Mouse (Mus musculus) neural tube, embryonic 15.5 days (tissue): ENCODE measurements around the gene Mtpn. TPM values are rescaled to one million over a fixed set of nuclear protein-coding genes. Genes with fewer than 3 reads are reported as not detected.

Source experiments
- ATAC-seq: fragments of 200-750 bp; cut with Nextera tagmentation; 2 replicates; pipeline ENCODE4 v1.8.0; 2017; ENCODE audit warnings: mild to moderate bottlenecking, moderate TSS enrichment, moderate library complexity; ENCODE audit not compliant: low FRiP score
- H3K27ac ChIP-seq: fragments of 300-500 bp; sonication (generic); replicated peaks from 2 replicates; pipeline ENCODE4 v1.5.1; 2015; ENCODE audit warnings: mild to moderate bottlenecking, inconsistent platforms
- H3K27me3 ChIP-seq: fragments of 300-500 bp; sonication (generic); replicated peaks from 2 replicates; pipeline ENCODE4 v1.6.1; 2015; ENCODE audit warnings: inconsistent platforms
- H3K36me3 ChIP-seq: fragments of 300-500 bp; sonication (generic); 2 replicates; pipeline ENCODE4 v1.6.1; 2015; ENCODE audit warnings: inconsistent platforms
- H3K4me1 ChIP-seq: fragments of 300-500 bp; sonication (generic); 2 replicates; pipeline ENCODE4 v1.6.1; 2015; ENCODE audit warnings: inconsistent platforms
- H3K4me2 ChIP-seq: fragments of 300-500 bp; sonication (generic); 2 replicates; pipeline ENCODE4 v1.6.1; 2015; ENCODE audit warnings: inconsistent platforms, mild to moderate bottlenecking, moderate library complexity
- H3K4me3 ChIP-seq: fragments of 300-500 bp; sonication (generic); replicated peaks from 2 replicates; pipeline ENCODE4 v1.5.1; 2015; ENCODE audit warnings: mild to moderate bottlenecking, inconsistent platforms
- H3K9ac ChIP-seq: fragments of 300-500 bp; sonication (generic); replicated peaks from 2 replicates; pipeline ENCODE4 v1.6.1; 2015; ENCODE audit warnings: mild to moderate bottlenecking, inconsistent platforms
- H3K9me3 ChIP-seq: fragments of 300-500 bp; sonication (generic); replicated peaks from 2 replicates; pipeline ENCODE4 v1.6.1; 2016; ENCODE audit warnings: inconsistent platforms
- WGBS: fragments of 180-500 bp; shearing (Covaris S2); methylation state at CpG from one replicate; pipeline ENCODE4 v1.1.7; 2015; ENCODE audit warnings: mixed read lengths; 5-methylcytosine and 5-hydroxymethylcytosine counted together
- polyA plus RNA-seq: library from polyadenylated mRNA; unstranded; fragments of >200 nt; fragmentation: Nextera tagmentation; extraction: Ambion mirVana; gene quantifications from 2 replicates; pipeline ENCODE4 v1.2.1, GENCODE M21; 2015

Mtpn gene
- 187 and 195 TPM in 2 replicates for polyA plus RNA-seq

- H3K36me3 ChIP-seq: no peaks in the 10 kb centered on the region
- H3K27me3 ChIP-seq: no peaks in the 10 kb centered on the region
- H3K4me1 ChIP-seq: peaks cover 14% of the 10 kb centered on the region
- no peaks in the 10 kb centered on the region for H3K9me3 ChIP-seq
- peak within 1 kb of the TSS; percentile 98 for H3K9ac ChIP-seq
- H3K4me3 ChIP-seq: peak within 1 kb of the TSS; percentile 99
- ATAC-seq: peak; percentile 100
- under 1% methylated on average over 61 of the region's 61 CpGs for WGBS
- peak within 1 kb of the TSS; percentile 82 for H3K4me2 ChIP-seq
- H3K27ac ChIP-seq: peak within 1 kb of the TSS; percentile 85
Observed at GRCm38 (mm10) chr6:35539304-35540009, at the start of gene Mtpn. TSS of gene Mtpn (minus strand) at chr6:35539888.

GRCm38 (mm10) chr6:35568731-35569130 is 29.0 kb upstream of the Mtpn start:
- Histone ChIP-seq H3K36me3 (no peaks in the 10 kb centered on the region), H3K27me3 (no peaks in the 10 kb centered on the region), H3K4me2 (no peak overlapping the region), H3K27ac (no peak overlapping the region), H3K4me3 (no peak overlapping the region), H3K9ac (no peak overlapping the region), H3K4me1 (no peaks in the 10 kb centered on the region), H3K9me3 (no peaks in the 10 kb centered on the region)
- ATAC-seq: no peak

GRCm38 (mm10) chr6:35567755-35568154 is 28.1 kb upstream of the Mtpn start:
- Histone ChIP-seq H3K4me3 (no peak overlapping the region), H3K9ac (no peak overlapping the region), H3K4me2 (no peak overlapping the region), H3K27me3 (no peaks in the 10 kb centered on the region), H3K36me3 (no peaks in the 10 kb centered on the region), H3K9me3 (no peaks in the 10 kb centered on the region), H3K27ac (no peak overlapping the region), H3K4me1 (no peaks in the 10 kb centered on the region)
- ATAC-seq: no peak

GRCm38 (mm10) chr6:35559950-35560349 is 20.3 kb upstream of the Mtpn start:
- Histone ChIP-seq H3K36me3 (no peaks in the 10 kb centered on the region), H3K9me3 (no peaks in the 10 kb centered on the region), H3K4me2 (no peak overlapping the region), H3K27me3 (no peaks in the 10 kb centered on the region), H3K9ac (no peak overlapping the region), H3K27ac (no peak overlapping the region), H3K4me1 (no peaks in the 10 kb centered on the region), H3K4me3 (no peak overlapping the region)
- 60% methylated on average over 2 of the region's 2 CpGs for WGBS
- ATAC-seq: no peak

GRCm38 (mm10) chr6:35544352-35544751 is 4.7 kb upstream of the Mtpn start:
- H3K9me3 ChIP-seq: peaks cover 4% of the 10 kb centered on the region; the same call in 1 of the 2 replicates
- H3K4me3 ChIP-seq: no peak overlapping the region
- H3K4me1 ChIP-seq: no peaks in the 10 kb centered on the region
- no peaks in the 10 kb centered on the region for H3K36me3 ChIP-seq
- no peak overlapping the region for H3K27ac ChIP-seq
- ATAC-seq: no peak
- H3K4me2 ChIP-seq: no peak overlapping the region
- no peaks in the 10 kb centered on the region for H3K27me3 ChIP-seq
- H3K9ac ChIP-seq: no peak overlapping the region

GRCm38 (mm10) chr6:35542656-35543400 is 3.1 kb upstream of the Mtpn start:
- H3K27me3 ChIP-seq: no peaks in the 10 kb centered on the region
- no peak overlapping the region for H3K9ac ChIP-seq
- peaks cover 4% of the 10 kb centered on the region; the same call in 1 of the 2 replicates for H3K9me3 ChIP-seq
- no peak for ATAC-seq
- H3K4me3 ChIP-seq: no peak overlapping the region
- no peak overlapping the region for H3K4me2 ChIP-seq
- 84% methylated on average over 8 of the region's 8 CpGs for WGBS
- peaks cover 10% of the 10 kb centered on the region for H3K4me1 ChIP-seq
- no peak overlapping the region for H3K27ac ChIP-seq
- H3K36me3 ChIP-seq: no peaks in the 10 kb centered on the region

- Histone ChIP-seq H3K36me3 (no peaks in the 10 kb centered on the region), H3K9me3 (no peaks in the 10 kb centered on the region), H3K27ac (no peak overlapping the region), H3K4me3 (no peak overlapping the region), H3K4me1 (peaks cover 14% of the 10 kb centered on the region), H3K4me2 (no peak overlapping the region), H3K27me3 (no peaks in the 10 kb centered on the region), H3K9ac (no peak overlapping the region)
- whole genome bisulfite sequencing: 94% methylated on average over 9 of the region's 9 CpGs
- no peak for ATAC-seq
Observed at GRCm38 (mm10) chr6:35540377-35540776, 689 bp upstream of the Mtpn start.

GRCm38 (mm10) chr6:35538757-35539303 is 858 bp downstream of the Mtpn start:
- peak overlapping the region; percentile 82 for H3K4me2 ChIP-seq
- H3K4me3 ChIP-seq: peak overlapping the region; percentile 99
- peak overlapping the region; percentile 85 for H3K27ac ChIP-seq
- H3K36me3 ChIP-seq: no peaks in the 10 kb centered on the region
- no peaks in the 10 kb centered on the region for H3K9me3 ChIP-seq
- WGBS: 6% methylated on average over 21 of the region's 21 CpGs
- ATAC-seq: no peak
- H3K27me3 ChIP-seq: no peaks in the 10 kb centered on the region
- peaks cover 14% of the 10 kb centered on the region for H3K4me1 ChIP-seq
- H3K9ac ChIP-seq: peak overlapping the region; percentile 98

GRCm38 (mm10) chr6:35536021-35536420 is 3.7 kb downstream of the Mtpn start:
- H3K4me2 ChIP-seq: no peak overlapping the region
- WGBS: 92% methylated on average over 7 of the region's 7 CpGs
- H3K36me3 ChIP-seq: no peaks in the 10 kb centered on the region
- H3K4me3 ChIP-seq: no peak overlapping the region
- no peak for ATAC-seq
- peaks cover 14% of the 10 kb centered on the region for H3K4me1 ChIP-seq
- no peak overlapping the region for H3K27ac ChIP-seq
- no peaks in the 10 kb centered on the region for H3K9me3 ChIP-seq
- no peak overlapping the region for H3K9ac ChIP-seq
- H3K27me3 ChIP-seq: no peaks in the 10 kb centered on the region

- H3K4me2 ChIP-seq: no peak overlapping the region
- peaks cover 15% of the 10 kb centered on the region for H3K36me3 ChIP-seq
- H3K27ac ChIP-seq: no peak overlapping the region
- ATAC-seq: no peak
- no peak overlapping the region for H3K9ac ChIP-seq
- H3K4me1 ChIP-seq: no peaks in the 10 kb centered on the region
- no peaks in the 10 kb centered on the region for H3K27me3 ChIP-seq
- no peaks in the 10 kb centered on the region for H3K9me3 ChIP-seq
- no peak overlapping the region for H3K4me3 ChIP-seq
Observed at GRCm38 (mm10) chr6:35513362-35513761, 26.3 kb downstream of the Mtpn start.

GRCm38 (mm10) chr6:35504781-35505180 is 34.9 kb downstream of the Mtpn start:
- 89% methylated on average over 2 of the region's 2 CpGs for WGBS
- Histone ChIP-seq H3K4me1 (no peaks in the 10 kb centered on the region), H3K4me2 (no peak overlapping the region), H3K9me3 (no peaks in the 10 kb centered on the region), H3K27me3 (no peaks in the 10 kb centered on the region), H3K9ac (no peak overlapping the region), H3K36me3 (no peaks in the 10 kb centered on the region), H3K4me3 (no peak overlapping the region), H3K27ac (no peak overlapping the region)
- no peak for ATAC-seq

- Histone ChIP-seq H3K9ac (no peak overlapping the region), H3K4me1 (no peaks in the 10 kb centered on the region), H3K27me3 (no peaks in the 10 kb centered on the region), H3K9me3 (no peaks in the 10 kb centered on the region), H3K4me3 (no peak overlapping the region), H3K27ac (no peak overlapping the region), H3K36me3 (no peaks in the 10 kb centered on the region), H3K4me2 (no peak overlapping the region)
- 93% methylated on average over 2 of the region's 2 CpGs for WGBS
- no peak for ATAC-seq
Observed at GRCm38 (mm10) chr6:35502904-35503303, 36.8 kb downstream of the Mtpn start.
